8 mouse cellular contexts compared by ENCODE assay signal in genomic region chr6:124262696-124263095, GRCm38 (mm10). TPM values are rescaled to one million over a fixed set of nuclear protein-coding genes. Genes with fewer than 3 reads are reported as not detected.
DNase-seq lines count a peak whose midpoint lies in the region; ATAC-seq lines count a peak whose summit lies in the region.

No protein-coding gene starts in this region.

- no peak overlapping the region for H3K27ac ChIP-seq in limb, embryonic 10.5 days

- no peaks in the 10 kb centered on the region for H3K9me3 ChIP-seq in limb, embryonic 10.5 days (replicated peaks)

- WGBS in limb, embryonic 10.5 days = 5% methylated on average over 3 of the region's 3 CpGs

- H3K27me3 ChIP-seq in limb, embryonic 10.5 days (ENCODE audit: low read depth, poor library complexity, severe bottlenecking) = no peaks in the 10 kb centered on the region

- DNase-seq in ovary, postnatal 10 days (ENCODE audit: low spot score) = peak; percentile 38
- no peak for DNase-seq in ovary, adult 18-20 months (ENCODE audit: low spot score)
- peak; percentile 42 for DNase-seq in gastrocnemius, postnatal 25 days
- DNase-seq in kidney, adult 18-20 months = peak; percentile 68
- DNase-seq in limb, embryonic 10.5 days (ENCODE audit: low spot score) = peak; percentile 80
- peak; percentile 46 to 65 for DNase-seq in monocyte, adult 2 months (ENCODE audit: low read depth in 1 of 2, low spot score in 2 of 2)
- DNase-seq in spleen, postnatal 4 days (ENCODE audit: low spot score in 2 of 2) = peak; percentile 71 to 90

- no peaks in the 10 kb centered on the region for H3K36me3 ChIP-seq in limb, embryonic 10.5 days

- no peak overlapping the region for H3K4me3 ChIP-seq in limb, embryonic 10.5 days

- ATAC-seq in common myeloid progenitor, adult 5-6 weeks (replicated peaks; ENCODE audit: low read depth, poor library complexity, severe bottlenecking) = peak; percentile 91

- H3K4me1 ChIP-seq in limb, embryonic 10.5 days = no peaks in the 10 kb centered on the region

RNA-seq across cellular contexts. Expression of gene Vmn2r27, which starts 31.0 kb away (rescaled TPM):
- total RNA-seq in common myeloid progenitor, adult 5-6 weeks (2017) = not detected in 2 replicates
- not detected for total RNA-seq in gastrocnemius, postnatal 25 days (2021)
- not detected in 2 replicates for polyA plus RNA-seq in limb, embryonic 10.5 days (2016; fragmentation: Nextera tagmentation; extraction: Ambion mirVana)

RNA-seq across cellular contexts. Expression of gene Cd163, which starts 41.8 kb away (rescaled TPM):
- 2.0 and 5.8 TPM in 2 replicates for total RNA-seq in common myeloid progenitor, adult 5-6 weeks (2017)
- total RNA-seq in gastrocnemius, postnatal 25 days (2021) = 10 to 100 TPM in 1 of 2 experiments, 1 to 10 TPM in 1; 8.5 to 10.9 TPM
- polyA plus RNA-seq in limb, embryonic 10.5 days (2016; fragmentation: Nextera tagmentation; extraction: Ambion mirVana) = not detected in 2 replicates
